Mouse (Mus musculus) heart, postnatal 0 days (tissue): ENCODE results near the gene Bcs1l. TPM values are rescaled to one million over a fixed set of nuclear protein-coding genes. Genes with fewer than 3 reads are reported as not detected.

ENCODE experiments used
- ATAC-seq: fragments of 200-750 bp; cut with Nextera tagmentation; 2 replicates; pipeline ENCODE4 v1.8.0; 2017; ENCODE audit warnings: low read depth, moderate number of reproducible peaks, moderate library complexity; ENCODE audit not compliant: insufficient read depth
- DNase-seq: peaks from one replicate; pipeline ENCODE4 v3.0.0-alpha.2; 2016; ENCODE audit warnings: low spot score
- H3K27ac ChIP-seq: fragments of 300-500 bp; sonication (generic); 2 replicates; pipeline ENCODE4 v1.5.1; 2014; ENCODE audit warnings: low read depth, mild to moderate bottlenecking
- H3K27me3 ChIP-seq: fragments of 300-500 bp; sonication (generic); 2 replicates; pipeline ENCODE4 v1.6.1; 2014; ENCODE audit warnings: low read length, mixed read lengths; ENCODE audit not compliant: control insufficient read depth, insufficient read depth
- H3K36me3 ChIP-seq: fragments of 300-500 bp; sonication (generic); replicated peaks from 2 replicates; pipeline ENCODE4 v1.6.1; 2014; ENCODE audit warnings: low read length, mixed read lengths; ENCODE audit not compliant: control insufficient read depth, insufficient read depth
- H3K4me1 ChIP-seq: fragments of 300-500 bp; sonication (generic); 2 replicates; pipeline ENCODE4 v1.6.1; 2014; ENCODE audit warnings: antibody characterized with exemption; ENCODE audit not compliant: control insufficient read depth, insufficient read depth
- H3K4me2 ChIP-seq: fragments of 300-500 bp; sonication (generic); 2 replicates; pipeline ENCODE4 v1.6.1; 2014; ENCODE audit warnings: low read depth, mild to moderate bottlenecking, low read length, moderate library complexity
- H3K4me3 ChIP-seq: fragments of 300-500 bp; sonication (generic); 2 replicates; pipeline ENCODE4 v1.5.1; 2014; ENCODE audit warnings: low read depth, low read length
- H3K9ac ChIP-seq: fragments of 300-500 bp; sonication (generic); replicated peaks from 2 replicates; pipeline ENCODE4 v1.6.1; 2014; ENCODE audit warnings: low read depth, low read length, mixed read lengths
- H3K9me3 ChIP-seq: fragments of 300-500 bp; sonication (generic); replicated peaks from 2 replicates; pipeline ENCODE4 v1.6.1; 2016; ENCODE audit warnings: low read length; ENCODE audit not compliant: control insufficient read depth
- CTCF ChIP-seq: IDR thresholded peaks from 2 replicates; pipeline ENCODE4 v1.5.1; 2016; ENCODE audit warnings: antibody characterized with exemption, control low read depth, low read depth
- EP300 ChIP-seq: IDR thresholded peaks from 2 replicates; pipeline ENCODE4 v1.6.1; 2016; ENCODE audit warnings: antibody characterized with exemption, low read depth
- WGBS: fragments of 180-500 bp; shearing (Covaris S2); extraction: QIAGEN DNeasy Blood & Tissue Kit; methylation state at CpG from one replicate; pipeline ENCODE4 v1.1.7; 2014; 5-methylcytosine and 5-hydroxymethylcytosine counted together
- polyA plus RNA-seq: library from polyadenylated mRNA; unstranded; fragments of >200 nt; fragmentation: Nextera tagmentation; extraction: Ambion mirVana; gene quantifications from 2 replicates; pipeline ENCODE4 v1.2.1, GENCODE M21; 2015
- total RNA-seq: library from RNA; depleted of rRNA; stranded (reverse); fragments of >200 nt; gene quantifications from 2 replicates; pipeline ENCODE4 v1.2.3, GENCODE M21; 2014; ENCODE audit warnings: low replicate concordance

Gene Bcs1l
- total and polyA plus RNA-seq, 2 experiments from 2014 or later = 17.4 to 26.8 TPM

- WGBS = 72% methylated on average over 8 of the region's 8 CpGs
- DNase-seq (no peak), ATAC-seq (no peak)
- Histone ChIP-seq H3K27me3 (no peaks in the 10 kb centered on the region), H3K27ac (no peak overlapping the region), H3K4me2 (no peak overlapping the region), H3K9me3 (no peaks in the 10 kb centered on the region), H3K9ac (no peak overlapping the region), H3K36me3 (peaks cover 71% of the 10 kb centered on the region), H3K4me1 (no peaks in the 10 kb centered on the region), H3K4me3 (no peak overlapping the region)
- no peak for TF ChIP-seq EP300
- no peak for TF ChIP-seq CTCF
Observed at GRCm38 (mm10) chr1:74594434-74594833, 6.3 kb downstream of the Bcs1l start.

GRCm38 (mm10) chr1:74600501-74601266 is 12.6 kb downstream of the Bcs1l start:
- TF ChIP-seq EP300 (no peak), CTCF (no peak)
- WGBS = 8% methylated on average over 26 of the region's 26 CpGs
- ATAC-seq = peak; percentile 64

DNA sequence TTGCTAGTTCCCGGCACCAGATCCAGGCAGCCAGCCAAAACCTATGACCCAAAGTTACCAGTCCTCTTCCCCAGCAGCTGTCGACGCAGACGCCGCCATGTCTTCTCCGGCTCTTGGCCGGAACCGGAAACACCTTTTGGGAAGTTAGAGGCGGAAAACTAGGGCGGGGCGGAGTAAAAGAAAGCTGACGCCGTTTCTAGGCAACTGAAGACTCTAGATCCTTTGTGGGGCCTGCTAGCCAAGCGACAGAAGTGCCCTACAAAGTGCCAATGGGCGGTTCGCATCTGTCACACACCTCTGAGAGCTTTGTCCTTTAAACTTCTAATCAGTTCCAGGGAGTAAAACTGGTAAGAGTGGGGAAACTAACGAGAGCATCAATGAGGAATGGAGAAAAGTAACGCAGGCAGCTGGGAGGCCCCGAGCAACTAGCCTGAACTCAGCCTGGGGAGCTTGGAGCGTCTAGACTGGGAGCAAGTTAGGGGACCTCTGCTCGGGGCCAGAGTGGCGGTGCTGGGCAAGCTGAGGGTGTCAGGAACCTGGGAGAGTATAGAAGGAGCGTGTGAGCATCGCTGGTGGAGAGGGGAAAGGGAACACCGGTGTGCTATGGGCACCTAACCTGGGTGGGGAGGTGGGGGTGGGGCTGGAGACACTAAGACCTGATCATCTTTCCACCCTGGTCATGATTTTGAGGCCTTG is 13.3 kb downstream of the Bcs1l start, which contains the start of the genes Rnf25 and Stk36:
Gene Rnf25, minus strand, starts transcription at position 131 of the 696 bp plus-strand sequence.
Gene Stk36, plus strand, starts transcription at position 179 of the 696 bp plus-strand sequence.
- peak within 1 kb of the TSS; percentile 80 for H3K4me2 ChIP-seq
- 7% methylated on average over 25 of the region's 25 CpGs for WGBS
- peaks cover 19% of the 10 kb centered on the region for H3K36me3 ChIP-seq
- H3K27me3 ChIP-seq = no peaks in the 10 kb centered on the region
- H3K4me3 ChIP-seq = peak within 1 kb of the TSS; percentile 78
- H3K4me1 ChIP-seq = peaks cover 10% of the 10 kb centered on the region; the same call in 1 of the 2 replicates
- peak within 1 kb of the TSS; percentile 70 for H3K9ac ChIP-seq
- H3K27ac ChIP-seq = peak within 1 kb of the TSS; percentile 69
- DNase-seq (peak; percentile 96), ATAC-seq (peak; percentile 93)
- H3K9me3 ChIP-seq = no peaks in the 10 kb centered on the region
- TF ChIP-seq CTCF (no peak), EP300 (no peak)

More at GRCm38 (mm10) chr1:74600501-74601266, 12.6 kb downstream of the Bcs1l start:
- Histone ChIP-seq H3K4me1 (peaks cover 10% of the 10 kb centered on the region; the same call in 1 of the 2 replicates), H3K27ac (peak overlapping the region; percentile 69), H3K9ac (peak overlapping the region; percentile 70), H3K4me3 (peak overlapping the region; percentile 78), H3K36me3 (peaks cover 24% of the 10 kb centered on the region), H3K4me2 (peak overlapping the region; percentile 80), H3K27me3 (no peaks in the 10 kb centered on the region), H3K9me3 (no peaks in the 10 kb centered on the region)
- DNase-seq = no peak

GRCm38 (mm10) chr1:74624183-74624582 is 36.1 kb downstream of the Bcs1l start:
- Histone ChIP-seq H3K4me2 (no peak overlapping the region), H3K4me3 (no peak overlapping the region), H3K36me3 (no peaks in the 10 kb centered on the region), H3K9me3 (no peaks in the 10 kb centered on the region), H3K27ac (no peak overlapping the region), H3K27me3 (no peaks in the 10 kb centered on the region), H3K9ac (no peak overlapping the region), H3K4me1 (no peaks in the 10 kb centered on the region)
- no peak for TF ChIP-seq EP300
- 85% methylated on average over 1 of the region's 1 CpGs for WGBS
- no peak for ATAC-seq
- DNase-seq = no peak

- H3K4me3 ChIP-seq = no peak overlapping the region
- H3K36me3 ChIP-seq = no peaks in the 10 kb centered on the region
- H3K27ac ChIP-seq = no peak overlapping the region
- TF ChIP-seq CTCF = no peak
- TF ChIP-seq EP300 = no peak
- no peaks in the 10 kb centered on the region for H3K9me3 ChIP-seq
- H3K27me3 ChIP-seq = no peaks in the 10 kb centered on the region
- DNase-seq = no peak
- H3K9ac ChIP-seq = no peak overlapping the region
- no peaks in the 10 kb centered on the region for H3K4me1 ChIP-seq
- no peak overlapping the region for H3K4me2 ChIP-seq
- no peak for ATAC-seq
- 55% methylated on average over 4 of the region's 4 CpGs for WGBS
Observed at GRCm38 (mm10) chr1:74626076-74626475, 38.0 kb downstream of the Bcs1l start.
